Mouse (Mus musculus): ENCODE data around the gene Igsf8.

Gene Igsf8

DNA sequence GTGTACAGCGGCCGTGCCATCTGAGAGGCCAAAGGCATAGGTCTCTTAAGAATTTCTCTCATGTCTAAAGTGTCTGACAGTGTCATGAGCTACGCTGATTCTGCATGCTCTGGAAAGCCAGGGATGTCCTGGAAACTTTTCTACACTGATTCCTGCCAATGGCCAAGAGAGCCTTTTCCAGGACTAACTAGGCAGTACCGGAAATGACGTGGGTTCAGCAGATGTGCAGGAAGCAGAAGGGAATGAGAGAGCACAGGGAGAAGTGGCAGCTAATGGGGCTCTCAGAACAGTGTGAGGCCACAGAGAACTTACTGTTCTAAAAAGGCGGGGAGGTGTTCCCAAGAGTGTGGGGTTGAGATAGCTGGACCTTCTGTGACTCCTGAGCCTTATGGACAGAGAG is 11.9 kb downstream of the Igsf8 start:
- DNase-seq (ENCODE audit: low spot score) = no peak

DNA sequence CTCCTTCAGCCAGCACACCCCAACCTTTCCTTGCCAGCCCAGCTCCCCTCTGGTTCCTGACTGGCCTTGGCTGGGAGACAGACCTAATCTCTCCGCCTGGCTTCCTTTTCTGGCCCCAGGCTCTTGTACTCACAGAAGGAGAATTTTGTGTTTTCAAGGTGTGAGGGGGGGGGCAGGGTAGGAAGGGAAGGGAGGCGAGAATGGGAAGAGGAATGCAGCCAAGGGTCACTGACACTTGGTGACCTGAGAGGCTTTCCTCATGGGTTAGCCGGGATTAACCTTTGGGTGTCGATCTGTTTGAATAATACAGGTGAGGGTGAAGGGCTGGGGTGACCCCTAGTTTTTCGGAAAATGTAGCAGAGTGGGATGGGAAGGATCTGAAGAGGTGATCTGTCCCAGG is 12.7 kb downstream of the Igsf8 start:
- DNase-seq (ENCODE audit: low spot score) = no peak

DNA sequence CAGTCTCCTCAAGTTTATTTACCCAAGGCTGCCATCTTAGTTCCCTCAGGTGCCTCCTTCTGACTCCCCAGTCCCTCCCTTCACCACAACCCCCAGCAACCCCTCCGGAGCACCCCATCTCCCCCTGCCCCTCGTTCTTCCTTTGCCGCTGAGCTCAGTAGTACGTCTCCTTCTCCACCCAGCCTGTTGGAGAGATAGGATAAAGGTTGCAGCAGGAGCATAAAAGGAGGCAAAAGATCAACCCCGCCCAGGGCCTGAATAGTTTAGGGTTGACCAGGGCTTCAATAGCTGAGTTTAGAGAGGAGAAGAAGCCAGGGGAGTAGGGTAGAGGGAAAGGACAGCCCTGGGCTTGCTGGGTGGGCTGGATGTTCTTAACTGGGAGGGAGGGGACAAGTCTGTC is 13.1 kb downstream of the Igsf8 start:
- DNase-seq (ENCODE audit: low spot score) = no peak

- DNase-seq (ENCODE audit: low spot score) = no peak
These were observed 15.7 kb downstream of the Igsf8 start for GRCm38 (mm10) chr1:172277172-172277571.

DNA sequence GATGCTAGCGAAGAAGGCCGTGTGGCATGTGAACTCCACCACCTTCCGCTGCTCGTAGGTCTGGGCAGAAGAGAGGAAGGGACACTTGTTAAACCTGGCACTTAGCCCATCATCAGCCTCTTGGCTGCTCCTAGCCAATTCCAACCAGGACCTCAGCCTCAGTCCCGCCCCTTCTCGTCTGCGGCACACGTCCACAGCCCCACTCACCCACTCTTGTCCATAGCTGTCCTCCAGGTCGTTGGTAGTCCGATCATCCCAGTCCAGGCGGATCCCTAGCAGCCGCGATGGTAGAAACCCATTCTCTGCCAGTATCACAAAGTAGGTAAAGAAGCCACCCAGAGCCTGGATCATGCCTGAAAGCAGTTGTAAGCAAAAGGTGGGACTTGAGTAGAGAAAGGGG is 16.9 kb downstream of the Igsf8 start:
- no peak for DNase-seq (ENCODE audit: low spot score)

DNA sequence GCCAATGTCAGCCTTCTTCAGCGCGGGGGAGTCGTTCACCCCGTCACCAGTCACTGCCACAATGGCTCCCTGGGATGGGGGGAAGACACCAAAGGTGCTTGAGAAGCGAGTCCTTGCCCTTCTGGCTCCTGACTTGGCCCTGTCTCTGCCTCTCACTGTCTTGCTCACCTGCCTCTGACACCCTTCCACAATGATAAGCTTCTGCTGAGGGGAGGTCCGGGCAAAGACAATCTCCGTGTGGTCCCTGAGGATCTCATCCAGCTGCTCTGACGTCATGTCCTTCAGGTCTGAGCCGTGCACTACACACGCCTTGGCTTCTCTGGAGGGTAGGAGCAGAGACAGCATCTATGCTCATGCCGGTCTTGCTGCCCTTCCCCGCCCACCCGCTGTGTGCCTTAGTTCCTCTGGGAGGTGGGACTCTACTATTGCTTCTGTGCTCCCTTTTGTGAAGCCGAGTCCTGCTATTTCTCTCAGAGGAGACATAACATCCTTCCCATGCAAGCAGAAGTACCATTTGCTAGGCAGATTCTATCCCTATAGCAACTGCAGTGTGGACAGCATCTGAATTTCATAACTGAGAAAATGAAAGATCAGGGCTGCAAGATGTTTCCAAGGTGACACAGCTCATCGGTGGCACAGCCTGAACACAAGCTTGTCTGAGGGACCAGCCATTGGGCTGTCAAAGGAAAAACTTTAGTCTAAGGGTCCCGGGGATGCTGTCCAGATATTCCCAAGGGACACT is 18.5 kb downstream of the Igsf8 start:
- DNase-seq (ENCODE audit: low spot score) = no peak

GRCm38 (mm10) chr1:172281522-172282254 is 20.2 kb downstream of the Igsf8 start:
- DNase-seq (ENCODE audit: low spot score) = no peak

GRCm38 (mm10) chr1:172283073-172283472 is 21.6 kb downstream of the Igsf8 start:
- no peak for DNase-seq (ENCODE audit: low spot score)

DNA sequence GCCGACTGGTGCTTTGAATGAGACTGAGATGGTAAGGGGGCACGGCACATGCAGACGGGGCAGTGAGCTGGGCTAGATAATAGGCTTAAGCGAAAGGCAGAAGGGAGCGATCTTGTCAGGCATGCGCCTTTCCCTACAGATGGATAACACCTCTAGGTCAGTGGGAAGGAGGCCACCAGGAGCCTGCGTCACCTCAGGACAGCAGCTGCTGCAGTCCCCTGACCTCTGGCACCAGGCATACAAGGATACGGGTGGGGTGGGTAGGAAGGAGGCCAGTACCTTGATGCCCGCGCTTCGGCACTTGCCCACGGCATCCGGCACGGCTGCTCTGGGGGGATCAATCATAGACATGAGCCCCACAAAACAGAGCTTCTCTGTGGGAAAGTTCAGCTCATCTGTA is 22.8 kb downstream of the Igsf8 start:
- DNase-seq (ENCODE audit: low spot score) = no peak

DNA sequence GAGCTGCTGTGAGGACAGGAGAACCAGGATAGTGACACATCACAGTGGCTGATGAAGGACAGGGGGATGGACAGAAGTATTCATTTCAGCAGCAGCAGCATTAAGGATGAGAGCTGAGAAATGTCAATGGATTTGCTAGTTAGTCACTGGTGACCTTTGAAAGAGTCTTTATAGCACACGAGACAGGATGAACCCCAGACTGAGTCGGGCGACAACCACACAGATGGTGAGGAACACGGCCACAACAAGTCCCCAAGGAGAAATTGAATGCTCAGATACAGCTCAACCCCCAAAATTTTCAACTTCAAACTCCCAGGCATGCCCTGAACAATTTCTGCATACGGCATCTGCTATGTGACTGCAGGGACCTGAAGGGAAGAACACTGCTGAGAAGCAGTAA is 25.3 kb downstream of the Igsf8 start:
- DNase-seq (ENCODE audit: low spot score) = no peak

DNA sequence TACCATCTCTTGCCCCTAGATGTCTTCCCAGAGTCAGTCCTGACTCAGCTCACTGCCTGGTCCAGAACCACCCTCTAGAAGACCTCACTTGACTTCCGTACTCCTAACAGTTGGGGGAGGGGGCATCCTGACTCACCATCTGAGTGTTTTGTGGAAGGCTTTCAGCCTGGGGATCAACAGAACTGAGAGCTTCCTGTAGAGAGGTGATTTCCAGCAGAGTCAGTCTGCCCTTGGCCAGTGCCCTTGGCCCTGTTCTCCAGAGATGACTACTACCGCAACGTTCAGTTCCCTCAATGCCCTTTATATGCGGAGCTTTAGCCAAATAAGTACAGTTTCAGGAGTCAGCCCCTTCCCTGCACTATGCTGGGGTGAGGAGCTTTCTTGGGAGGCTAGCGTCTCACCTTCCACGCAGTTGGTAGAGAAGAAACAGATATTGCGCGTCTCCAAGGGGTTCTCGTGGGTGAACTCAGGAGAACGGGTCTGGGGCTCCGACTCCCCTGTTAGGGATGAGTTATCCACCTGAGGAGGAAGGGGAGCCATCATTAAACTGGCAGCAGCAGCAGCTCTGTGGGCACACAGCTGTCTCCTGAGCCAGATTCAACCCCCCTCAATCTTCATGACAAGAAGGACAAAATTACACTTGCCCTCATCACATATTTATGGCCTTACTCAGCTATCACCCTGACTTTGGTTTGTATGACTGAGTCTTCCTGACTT is 27.6 kb downstream of the Igsf8 start:
- no peak for DNase-seq (ENCODE audit: low spot score)

DNA sequence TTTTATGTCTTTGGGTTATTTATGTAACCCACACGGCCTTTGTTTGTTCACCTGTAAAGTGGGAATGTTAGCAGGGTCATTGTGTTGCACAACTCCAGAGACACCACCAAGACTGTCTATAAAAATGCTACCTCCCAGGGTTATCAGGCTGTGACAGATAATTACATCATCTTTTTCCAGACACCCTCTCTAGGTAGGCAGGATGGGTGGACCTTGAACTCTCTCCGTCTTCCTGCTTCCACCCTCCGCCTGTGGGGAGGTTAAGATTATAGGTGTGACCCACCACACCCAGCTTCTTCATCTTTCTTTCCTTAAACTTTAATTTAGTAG is 28.1 kb downstream of the Igsf8 start:
- no peak for DNase-seq (ENCODE audit: low spot score)

- no peak for DNase-seq (ENCODE audit: low spot score)
These were observed 31.4 kb downstream of the Igsf8 start for GRCm38 (mm10) chr1:172292880-172293279.

DNA sequence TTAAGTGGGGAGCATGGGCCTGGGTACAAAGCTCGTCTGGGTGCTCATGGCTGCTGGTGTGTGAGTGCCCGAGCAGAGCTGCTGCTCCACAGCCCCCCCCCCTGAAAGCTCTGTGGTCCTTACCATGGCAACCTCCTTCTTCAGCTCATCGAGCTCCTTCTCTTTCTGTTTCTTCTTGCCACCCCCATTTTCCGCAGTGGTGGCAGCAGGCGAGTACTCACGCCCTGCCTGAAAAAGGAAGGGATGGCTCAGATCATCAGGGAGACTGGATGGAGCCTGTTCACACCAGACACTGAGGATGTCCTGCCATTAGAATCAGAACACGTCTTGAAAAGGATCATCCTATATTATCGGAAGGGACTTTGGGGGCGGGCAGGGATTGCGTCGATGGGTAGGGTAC is 32.0 kb downstream of the Igsf8 start:
- DNase-seq (ENCODE audit: low spot score) = no peak

- DNase-seq (ENCODE audit: low spot score) = no peak
These were observed 34.3 kb downstream of the Igsf8 start for GRCm38 (mm10) chr1:172295751-172296197.

DNA sequence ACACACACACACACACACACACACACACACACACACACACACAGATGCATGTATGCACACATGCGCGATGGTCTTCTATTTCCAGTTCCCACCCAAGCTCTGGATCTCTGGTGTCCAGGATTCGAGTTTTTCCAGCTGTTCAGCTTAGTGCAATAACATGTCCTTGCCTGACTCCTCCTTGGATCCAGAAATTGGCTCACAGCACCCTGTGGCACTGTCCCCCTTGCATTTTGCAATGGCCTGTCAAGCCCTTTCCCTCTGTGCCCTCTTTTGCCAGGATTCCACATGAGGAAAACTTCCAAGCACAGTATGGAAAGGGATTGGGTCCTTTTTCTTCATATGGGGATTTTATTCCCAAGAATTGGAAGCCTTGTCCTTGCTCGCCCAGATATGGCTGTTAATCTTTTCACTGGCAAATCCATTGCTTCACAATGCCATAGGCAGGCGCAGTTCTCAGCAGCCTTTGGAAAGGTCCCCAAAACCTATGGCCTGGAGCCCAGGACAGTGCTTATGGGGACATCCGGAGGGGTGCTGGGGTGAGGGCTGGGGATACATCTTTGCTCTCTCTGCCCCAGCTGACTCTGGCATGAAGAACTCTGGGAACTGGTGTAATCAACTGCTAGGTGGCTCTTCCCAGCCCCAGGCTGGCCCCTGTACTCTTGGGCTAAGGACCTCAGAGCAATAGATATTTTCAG is 35.5 kb downstream of the Igsf8 start:
- DNase-seq (ENCODE audit: low spot score) = no peak

GRCm38 (mm10) chr1:172297611-172298537 is 36.4 kb downstream of the Igsf8 start, which contains the start of gene Atp1a2:
Atp1a2 (minus strand) TSS chr1:172298064.
- no peak for DNase-seq (ENCODE audit: low spot score)

DNA sequence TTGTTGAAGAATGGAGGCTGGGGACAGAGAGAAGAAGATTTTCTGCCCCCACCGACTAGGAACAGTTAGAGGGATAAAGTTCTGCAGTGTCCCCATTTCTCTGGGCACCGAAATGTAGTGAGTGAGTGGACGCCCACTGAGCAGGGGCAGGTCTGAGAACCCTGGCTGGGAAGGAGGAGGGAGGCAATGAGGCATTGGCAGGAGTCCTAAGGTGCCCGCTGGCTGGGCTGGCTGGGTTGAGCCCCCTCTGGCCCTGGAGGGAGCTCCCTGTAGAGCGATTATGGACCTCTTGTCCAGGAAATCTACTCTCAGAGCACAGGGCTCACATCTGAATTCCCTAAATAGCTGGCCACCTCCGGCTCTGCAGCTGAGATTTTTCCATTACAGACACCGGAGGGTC is 38.1 kb downstream of the Igsf8 start:
- no peak for DNase-seq (ENCODE audit: low spot score)

GRCm38 (mm10) chr1:172300247-172300646 is 38.8 kb downstream of the Igsf8 start:
- DNase-seq (ENCODE audit: low spot score) = no peak

DNA sequence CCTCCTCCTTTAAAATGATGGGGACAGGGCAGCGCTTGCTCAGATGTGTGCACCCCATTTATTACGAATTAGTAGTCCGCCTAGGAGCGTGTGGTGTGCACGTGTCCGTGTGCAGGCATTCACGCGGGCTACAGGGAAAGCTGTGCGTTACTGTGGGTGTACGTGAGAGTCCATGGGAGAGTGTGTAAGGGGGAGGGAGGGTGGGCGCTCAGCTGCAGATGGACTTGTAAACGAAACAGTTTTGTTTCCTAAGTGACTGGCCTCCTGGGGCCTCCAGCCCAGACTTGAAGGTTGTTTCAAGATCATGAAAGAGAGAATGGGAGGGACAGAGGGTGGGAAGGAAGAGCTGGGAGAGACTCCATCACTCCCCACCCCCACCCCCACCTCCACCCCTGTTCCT is 39.7 kb downstream of the Igsf8 start:
- no peak for DNase-seq (ENCODE audit: low spot score)

DNA sequence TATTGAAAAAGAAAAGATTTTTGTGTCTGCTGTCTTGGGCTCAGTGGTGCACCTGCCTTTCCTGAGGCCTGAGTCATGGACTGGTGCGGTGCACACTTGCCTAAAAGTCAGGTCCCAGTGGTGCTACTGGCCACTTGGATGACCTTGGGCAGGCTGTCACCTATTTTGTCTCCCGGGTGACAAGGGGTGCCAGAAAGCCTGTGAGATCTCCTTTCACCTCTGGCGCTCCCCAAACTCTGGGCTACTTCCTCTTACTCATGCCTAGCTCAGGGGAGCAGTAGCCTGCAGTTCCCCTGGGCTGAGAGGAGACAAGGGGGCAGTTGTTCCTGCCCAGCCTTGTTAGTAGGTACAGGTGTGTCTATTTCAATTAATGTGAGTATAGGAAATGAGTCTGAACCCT is 40.9 kb downstream of the Igsf8 start:
- DNase-seq (ENCODE audit: low spot score) = no peak

All from urinary bladder, postnatal 25 days (tissue).